Mouse (Mus musculus): ENCODE measurements around the gene Cnpy2. TPM values are rescaled to one million over a fixed set of nuclear protein-coding genes. Genes with fewer than 3 reads are reported as not detected.
"Not testable (repeated sequence)": the region's sequence is repeated elsewhere in the genome, so short reads cannot be mapped to it uniquely, and the experiment has no call there.

Cnpy2 gene
- 227 and 228 TPM in 2 replicates for polyA plus RNA-seq (2015; fragmentation: Nextera tagmentation; extraction: Ambion mirVana)

GRCm38 (mm10) chr10:128322141-128323108 lies at the start of gene Cnpy2:
Gene Cnpy2 (plus strand): TSS chr10:128322459.
- Histone ChIP-seq H3K4me2 (peak within 1 kb of the TSS; percentile 92), H3K9ac (peak within 1 kb of the TSS; percentile 97), H3K4me3 (peak within 1 kb of the TSS; percentile 90), H3K9me3 (no peaks in the 10 kb centered on the region), H3K27me3 (no peaks in the 10 kb centered on the region), H3K4me1 (replicated peaks) (peaks cover 20% of the 10 kb centered on the region), H3K36me3 (peaks cover 54% of the 10 kb centered on the region), H3K27ac (peak within 1 kb of the TSS; percentile 96)
- 0% methylated on average over 40 of the region's 40 CpGs for WGBS
- peak; percentile 95 for ATAC-seq (ENCODE audit: low FRiP score)

- WGBS = 89% methylated on average over 6 of the region's 7 CpGs
- H3K4me1 ChIP-seq (replicated peaks); H3K9ac ChIP-seq; H3K4me2 ChIP-seq; H3K9me3 ChIP-seq; H3K27ac ChIP-seq; ATAC-seq (ENCODE audit: low FRiP score); H3K27me3 ChIP-seq; H3K4me3 ChIP-seq: not testable (repeated sequence)
- H3K36me3 ChIP-seq = peaks cover 15% of the 10 kb centered on the region
These were observed 49.3 kb upstream of the Cnpy2 start for GRCm38 (mm10) chr10:128272819-128273439.

GRCm38 (mm10) chr10:128275374-128275773 lies 46.9 kb upstream of the Cnpy2 start:
- not testable (repeated sequence) for H3K27me3 ChIP-seq; ATAC-seq (ENCODE audit: low FRiP score); H3K27ac ChIP-seq; H3K4me1 ChIP-seq (replicated peaks); H3K4me2 ChIP-seq; H3K9me3 ChIP-seq; H3K9ac ChIP-seq; H3K4me3 ChIP-seq
- 86% methylated on average over 1 of the region's 1 CpGs for WGBS
- peaks cover 38% of the 10 kb centered on the region for H3K36me3 ChIP-seq

- peaks cover 66% of the 10 kb centered on the region for H3K36me3 ChIP-seq
These were observed 44.1 kb upstream of the Cnpy2 start for GRCm38 (mm10) chr10:128278158-128278557.

GRCm38 (mm10) chr10:128280943-128281342 lies 41.3 kb upstream of the Cnpy2 start:
- Histone ChIP-seq H3K9ac (no peak overlapping the region), H3K27ac (no peak overlapping the region), H3K9me3 (no peaks in the 10 kb centered on the region), H3K4me2 (no peak overlapping the region), H3K4me1 (replicated peaks) (no peaks in the 10 kb centered on the region), H3K36me3 (peaks cover 91% of the 10 kb centered on the region), H3K27me3 (no peaks in the 10 kb centered on the region), H3K4me3 (no peak overlapping the region)
- no peak for ATAC-seq (ENCODE audit: low FRiP score)
- WGBS = 91% methylated on average over 6 of the region's 6 CpGs

More at GRCm38 (mm10) chr10:128278158-128278557, 44.1 kb upstream of the Cnpy2 start:
- Histone ChIP-seq H3K27ac (no peak overlapping the region), H3K27me3 (no peaks in the 10 kb centered on the region), H3K4me2 (no peak overlapping the region), H3K9me3 (no peaks in the 10 kb centered on the region), H3K4me3 (no peak overlapping the region), H3K9ac (no peak overlapping the region), H3K4me1 (replicated peaks) (no peaks in the 10 kb centered on the region)
- no peak for ATAC-seq (ENCODE audit: low FRiP score)
- WGBS = 66% methylated on average over 6 of the region's 6 CpGs

GRCm38 (mm10) chr10:128281682-128282081 lies 40.6 kb upstream of the Cnpy2 start:
- H3K9ac ChIP-seq = no peak overlapping the region
- peaks cover 94% of the 10 kb centered on the region for H3K36me3 ChIP-seq
- H3K4me2 ChIP-seq = no peak overlapping the region
- no peak overlapping the region for H3K27ac ChIP-seq
- no peaks in the 10 kb centered on the region for H3K9me3 ChIP-seq
- ATAC-seq (ENCODE audit: low FRiP score) = no peak
- WGBS = 96% methylated on average over 14 of the region's 14 CpGs
- no peaks in the 10 kb centered on the region for H3K4me1 ChIP-seq (replicated peaks)
- no peak overlapping the region for H3K4me3 ChIP-seq
- H3K27me3 ChIP-seq = no peaks in the 10 kb centered on the region

- no peak for ATAC-seq (ENCODE audit: low FRiP score)
- Histone ChIP-seq H3K4me3 (no peak overlapping the region), H3K27ac (no peak overlapping the region), H3K36me3 (peaks cover 95% of the 10 kb centered on the region), H3K9ac (no peak overlapping the region), H3K27me3 (no peaks in the 10 kb centered on the region), H3K4me2 (no peak overlapping the region), H3K4me1 (replicated peaks) (no peaks in the 10 kb centered on the region), H3K9me3 (no peaks in the 10 kb centered on the region)
- 92% methylated on average over 20 of the region's 20 CpGs for WGBS
These were observed 39.3 kb upstream of the Cnpy2 start for GRCm38 (mm10) chr10:128282886-128283450.

- Histone ChIP-seq H3K36me3 (peaks cover 93% of the 10 kb centered on the region), H3K9ac (no peak overlapping the region), H3K4me1 (replicated peaks) (no peaks in the 10 kb centered on the region), H3K9me3 (no peaks in the 10 kb centered on the region), H3K27ac (no peak overlapping the region), H3K27me3 (no peaks in the 10 kb centered on the region), H3K4me2 (no peak overlapping the region), H3K4me3 (no peak overlapping the region)
- 67% methylated on average over 31 of the region's 31 CpGs for WGBS
- no peak for ATAC-seq (ENCODE audit: low FRiP score)
These were observed 38.4 kb upstream of the Cnpy2 start for GRCm38 (mm10) chr10:128283604-128284579.

- not testable (repeated sequence) for H3K9me3 ChIP-seq; ATAC-seq (ENCODE audit: low FRiP score); H3K4me2 ChIP-seq; H3K27ac ChIP-seq; H3K4me3 ChIP-seq; H3K27me3 ChIP-seq; H3K4me1 ChIP-seq (replicated peaks); H3K9ac ChIP-seq
- H3K36me3 ChIP-seq = peaks cover 67% of the 10 kb centered on the region
- WGBS = 69% methylated on average over 1 of the region's 1 CpGs
These were observed 31.7 kb upstream of the Cnpy2 start for GRCm38 (mm10) chr10:128290594-128290993.

- WGBS = 63% methylated on average over 13 of the region's 13 CpGs
- peaks cover 18% of the 10 kb centered on the region for H3K36me3 ChIP-seq
- 0 out of 2 replicates have a peak overlapping the region, but pooled peaks have one; percentile 2 for H3K9ac ChIP-seq
- H3K27me3 ChIP-seq = no peaks in the 10 kb centered on the region
- no peak overlapping the region for H3K27ac ChIP-seq
- no peak for ATAC-seq (ENCODE audit: low FRiP score)
- H3K4me2 ChIP-seq = no peak overlapping the region
- no peaks in the 10 kb centered on the region for H3K9me3 ChIP-seq
- H3K4me3 ChIP-seq = no peak overlapping the region
- peaks cover 13% of the 10 kb centered on the region for H3K4me1 ChIP-seq (replicated peaks)
These were observed 25.7 kb upstream of the Cnpy2 start for GRCm38 (mm10) chr10:128296370-128297090.

GRCm38 (mm10) chr10:128297221-128297620 lies 25.0 kb upstream of the Cnpy2 start:
- Histone ChIP-seq H3K36me3 (peaks cover 11% of the 10 kb centered on the region), H3K9me3 (no peaks in the 10 kb centered on the region), H3K4me2 (no peak overlapping the region), H3K27me3 (no peaks in the 10 kb centered on the region), H3K9ac (no peak overlapping the region), H3K4me3 (no peak overlapping the region), H3K27ac (no peak overlapping the region), H3K4me1 (replicated peaks) (peaks cover 16% of the 10 kb centered on the region)
- no peak for ATAC-seq (ENCODE audit: low FRiP score)
- 78% methylated on average over 4 of the region's 4 CpGs for WGBS
